Mouse (Mus musculus) heart, postnatal 0 days (tissue): Measurements from ENCODE around the gene Casp3. TPM values are rescaled to one million over a fixed set of nuclear protein-coding genes. Genes with fewer than 3 reads are reported as not detected.
"Not testable (repeated sequence)": the region's sequence is repeated elsewhere in the genome, so short reads cannot be mapped to it uniquely, and the experiment has no call there.

Source experiments
- ATAC-seq: fragments of 200-750 bp; cut with Nextera tagmentation; 2 replicates; pipeline ENCODE4 v1.8.0; 2017; ENCODE audit warnings: low read depth, moderate number of reproducible peaks, moderate library complexity; ENCODE audit not compliant: insufficient read depth
- DNase-seq: peaks from one replicate; pipeline ENCODE4 v3.0.0-alpha.2; 2016; ENCODE audit warnings: low spot score
- H3K27ac ChIP-seq: fragments of 300-500 bp; sonication (generic); 2 replicates; pipeline ENCODE4 v1.5.1; 2014; ENCODE audit warnings: low read depth, mild to moderate bottlenecking
- H3K27me3 ChIP-seq: fragments of 300-500 bp; sonication (generic); 2 replicates; pipeline ENCODE4 v1.6.1; 2014; ENCODE audit warnings: low read length, mixed read lengths; ENCODE audit not compliant: control insufficient read depth, insufficient read depth
- H3K36me3 ChIP-seq: fragments of 300-500 bp; sonication (generic); replicated peaks from 2 replicates; pipeline ENCODE4 v1.6.1; 2014; ENCODE audit warnings: low read length, mixed read lengths; ENCODE audit not compliant: control insufficient read depth, insufficient read depth
- H3K4me1 ChIP-seq: fragments of 300-500 bp; sonication (generic); 2 replicates; pipeline ENCODE4 v1.6.1; 2014; ENCODE audit warnings: antibody characterized with exemption; ENCODE audit not compliant: control insufficient read depth, insufficient read depth
- H3K4me2 ChIP-seq: fragments of 300-500 bp; sonication (generic); 2 replicates; pipeline ENCODE4 v1.6.1; 2014; ENCODE audit warnings: low read depth, mild to moderate bottlenecking, low read length, moderate library complexity
- H3K4me3 ChIP-seq: fragments of 300-500 bp; sonication (generic); 2 replicates; pipeline ENCODE4 v1.5.1; 2014; ENCODE audit warnings: low read depth, low read length
- H3K9ac ChIP-seq: fragments of 300-500 bp; sonication (generic); replicated peaks from 2 replicates; pipeline ENCODE4 v1.6.1; 2014; ENCODE audit warnings: low read depth, low read length, mixed read lengths
- H3K9me3 ChIP-seq: fragments of 300-500 bp; sonication (generic); replicated peaks from 2 replicates; pipeline ENCODE4 v1.6.1; 2016; ENCODE audit warnings: low read length; ENCODE audit not compliant: control insufficient read depth
- CTCF ChIP-seq: IDR thresholded peaks from 2 replicates; pipeline ENCODE4 v1.5.1; 2016; ENCODE audit warnings: antibody characterized with exemption, control low read depth, low read depth
- EP300 ChIP-seq: IDR thresholded peaks from 2 replicates; pipeline ENCODE4 v1.6.1; 2016; ENCODE audit warnings: antibody characterized with exemption, low read depth
- WGBS: fragments of 180-500 bp; shearing (Covaris S2); extraction: QIAGEN DNeasy Blood & Tissue Kit; methylation state at CpG from one replicate; pipeline ENCODE4 v1.1.7; 2014; 5-methylcytosine and 5-hydroxymethylcytosine counted together
- polyA plus RNA-seq: library from polyadenylated mRNA; unstranded; fragments of >200 nt; fragmentation: Nextera tagmentation; extraction: Ambion mirVana; gene quantifications from 2 replicates; pipeline ENCODE4 v1.2.1, GENCODE M21; 2015
- total RNA-seq: library from RNA; depleted of rRNA; stranded (reverse); fragments of >200 nt; gene quantifications from 2 replicates; pipeline ENCODE4 v1.2.3, GENCODE M21; 2014; ENCODE audit warnings: low replicate concordance

The Casp3 gene
- total and polyA plus RNA-seq, 2 experiments from 2014 or later, result 11.8 to 28.6 TPM

DNA sequence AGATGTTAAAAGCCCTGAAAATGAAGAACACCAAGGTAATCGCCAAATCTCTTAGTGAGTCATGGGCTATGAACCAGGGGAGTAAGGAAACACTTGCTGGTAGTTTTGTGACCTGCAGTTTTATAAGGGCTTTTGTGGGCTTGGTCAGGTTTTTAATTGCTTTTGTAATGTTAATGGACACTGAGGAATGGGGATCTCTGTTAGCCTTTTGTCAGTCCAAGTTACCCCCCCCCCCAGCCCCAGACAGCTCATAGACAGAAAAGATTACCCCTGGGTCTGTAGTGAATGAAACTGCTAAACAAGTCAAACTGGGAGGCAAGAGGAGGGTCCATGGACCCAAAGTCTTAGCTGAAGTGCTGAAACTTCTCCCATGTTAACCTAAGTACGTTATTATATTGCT lies 43.6 kb upstream of the Casp3 start:
- Histone ChIP-seq H3K27ac (no peak overlapping the region), H3K9me3 (no peaks in the 10 kb centered on the region), H3K4me2 (no peak overlapping the region), H3K4me1 (no peaks in the 10 kb centered on the region), H3K36me3 (peaks cover 40% of the 10 kb centered on the region), H3K4me3 (no peak overlapping the region), H3K9ac (no peak overlapping the region), H3K27me3 (no peaks in the 10 kb centered on the region)
- WGBS, result 94% methylated on average over 2 of the region's 2 CpGs
- ATAC-seq (no peak), DNase-seq (no peak)
- no peak for TF ChIP-seq CTCF
- no peak for TF ChIP-seq EP300

DNA sequence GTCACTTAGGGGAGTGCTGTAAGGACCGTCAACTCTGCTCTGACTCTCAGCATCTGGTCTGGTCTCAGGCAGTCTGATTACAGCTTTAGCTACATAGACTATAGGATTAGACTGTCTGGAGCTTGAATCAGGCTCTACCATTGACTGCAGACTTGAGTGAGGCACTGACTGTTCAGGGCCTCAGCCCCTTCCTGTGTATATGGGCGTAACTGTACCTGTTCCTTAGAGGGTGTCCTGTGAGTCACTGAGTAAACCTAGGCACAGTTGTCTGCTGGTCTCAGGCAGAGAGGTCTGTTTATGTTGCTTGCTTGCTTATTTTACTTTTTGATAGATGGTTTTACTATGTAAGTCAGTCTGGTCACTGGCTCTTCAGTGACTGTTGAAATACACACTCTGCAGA lies 43.1 kb upstream of the Casp3 start:
- WGBS, result 88% methylated on average over 2 of the region's 2 CpGs
- ATAC-seq (no peak), DNase-seq (no peak)
- peaks cover 45% of the 10 kb centered on the region for H3K36me3 ChIP-seq
- TF ChIP-seq CTCF (no peak), EP300 (no peak)
- H3K9me3 ChIP-seq, result no peaks in the 10 kb centered on the region
- H3K27me3 ChIP-seq, result no peaks in the 10 kb centered on the region
- no peak overlapping the region for H3K4me3 ChIP-seq
- no peaks in the 10 kb centered on the region for H3K4me1 ChIP-seq
- H3K27ac ChIP-seq, result no peak overlapping the region
- no peak overlapping the region for H3K4me2 ChIP-seq
- no peak overlapping the region for H3K9ac ChIP-seq

DNA sequence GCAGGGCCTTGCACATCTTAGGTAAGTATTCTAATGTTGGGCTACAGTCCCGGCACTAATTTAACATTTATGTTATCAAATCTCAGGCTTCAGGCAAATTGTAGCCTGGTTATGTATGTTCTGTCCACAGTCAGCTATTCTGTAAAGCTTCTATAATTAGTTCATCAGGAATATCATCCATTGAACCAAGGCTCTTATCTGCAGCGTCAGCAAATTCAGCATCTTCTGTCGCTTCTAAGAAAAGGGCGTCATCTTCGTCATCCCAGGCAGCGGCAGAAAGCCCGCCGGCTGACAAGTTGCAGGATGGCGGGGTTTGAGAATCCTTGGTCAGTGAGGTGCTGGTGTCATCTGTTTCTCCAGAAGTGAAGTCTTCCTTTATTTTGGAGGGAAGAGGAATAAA lies 38.3 kb upstream of the Casp3 start:
- DNase-seq (no peak), ATAC-seq (no peak)
- WGBS, result 86% methylated on average over 9 of the region's 9 CpGs
- no peaks in the 10 kb centered on the region for H3K27me3 ChIP-seq
- H3K27ac ChIP-seq, result no peak overlapping the region
- H3K4me3 ChIP-seq, result no peak overlapping the region
- H3K9ac ChIP-seq, result no peak overlapping the region
- TF ChIP-seq CTCF, result no peak
- no peak for TF ChIP-seq EP300
- H3K9me3 ChIP-seq, result no peaks in the 10 kb centered on the region
- H3K36me3 ChIP-seq, result peaks cover 63% of the 10 kb centered on the region
- no peaks in the 10 kb centered on the region for H3K4me1 ChIP-seq
- H3K4me2 ChIP-seq, result no peak overlapping the region

DNA sequence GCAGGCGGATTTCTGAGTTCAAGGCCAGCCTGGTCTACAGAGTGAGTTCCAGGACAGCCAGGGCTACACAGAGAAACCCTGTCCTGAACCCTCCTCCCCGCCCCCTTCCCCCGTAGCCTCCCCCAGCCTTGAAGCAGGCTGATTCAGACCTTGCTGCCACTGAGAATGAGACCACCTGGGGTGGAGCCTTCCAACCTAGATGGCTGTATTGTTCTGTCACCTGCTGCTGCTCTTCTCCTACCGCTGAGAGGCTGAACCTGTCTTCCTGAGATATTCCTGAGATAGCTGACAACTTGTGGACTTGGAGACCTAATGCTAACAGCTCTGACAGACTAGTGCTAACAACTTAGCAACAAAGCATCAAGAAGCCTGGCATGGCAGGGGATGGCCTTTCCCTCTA lies 32.8 kb upstream of the Casp3 start:
- H3K9ac ChIP-seq, H3K27me3 ChIP-seq, ATAC-seq, DNase-seq, H3K9me3 ChIP-seq, H3K4me2 ChIP-seq, H3K4me3 ChIP-seq, H3K27ac ChIP-seq, H3K4me1 ChIP-seq: not testable (repeated sequence)
- peaks cover 18% of the 10 kb centered on the region for H3K36me3 ChIP-seq
- 73% methylated on average over 4 of the region's 4 CpGs for WGBS

- no peak for TF ChIP-seq CTCF
- no peak for TF ChIP-seq EP300
- ATAC-seq, result no peak
- Histone ChIP-seq H3K4me1 (no peaks in the 10 kb centered on the region), H3K36me3 (peaks cover 12% of the 10 kb centered on the region; the same call in 1 of the 2 replicates), H3K4me2 (no peak overlapping the region), H3K9ac (no peak overlapping the region), H3K4me3 (no peak overlapping the region), H3K27ac (no peak overlapping the region), H3K9me3 (no peaks in the 10 kb centered on the region), H3K27me3 (no peaks in the 10 kb centered on the region)
- 71% methylated on average over 3 of the region's 3 CpGs for WGBS
- no peak for DNase-seq
Measured at GRCm38 (mm10) chr8:46585576-46585975, 31.5 kb upstream of the Casp3 start.

GRCm38 (mm10) chr8:46587911-46588310 lies 29.2 kb upstream of the Casp3 start:
- H3K4me2 ChIP-seq, result no peak overlapping the region
- DNase-seq (no peak), ATAC-seq (no peak)
- H3K36me3 ChIP-seq, result peaks cover 6% of the 10 kb centered on the region; the same call in 1 of the 2 replicates
- WGBS, result 66% methylated on average over 5 of the region's 5 CpGs
- H3K4me3 ChIP-seq, result no peak overlapping the region
- H3K9ac ChIP-seq, result no peak overlapping the region
- no peak overlapping the region for H3K27ac ChIP-seq
- TF ChIP-seq CTCF, result no peak
- TF ChIP-seq EP300, result no peak
- H3K9me3 ChIP-seq, result no peaks in the 10 kb centered on the region
- H3K4me1 ChIP-seq, result no peaks in the 10 kb centered on the region
- no peaks in the 10 kb centered on the region for H3K27me3 ChIP-seq
